Mouse (Mus musculus) stomach, postnatal 0 days (tissue): ENCODE data around the gene Dpp4.

ENCODE experiments used
- CTCF ChIP-seq: IDR thresholded peaks from 2 replicates; pipeline ENCODE4 v1.5.1; 2016; ENCODE audit warnings: antibody characterized with exemption, low read depth, mild to moderate bottlenecking, moderate library complexity
- EP300 ChIP-seq: optimal IDR thresholded peaks from 2 replicates; pipeline ENCODE3; 2016; ENCODE audit warnings: antibody characterized with exemption

- TF ChIP-seq CTCF (no peak), EP300 (no peak)
Measured at GRCm38 (mm10) chr2:62397661-62398060, 14.4 kb downstream of the Dpp4 start.
